Mouse (Mus musculus): ENCODE results near the gene Xpr1. TPM values are rescaled to one million over a fixed set of nuclear protein-coding genes. Genes with fewer than 3 reads are reported as not detected.

Xpr1 gene
- polyA plus RNA-seq, 1 experiment from 2014 or later = 46.7 TPM

GRCm38 (mm10) chr1:155361502-155362126 is 55.6 kb downstream of the Xpr1 start:
- no peaks in the 10 kb centered on the region for H3K36me3 ChIP-seq

GRCm38 (mm10) chr1:155353096-155353495 is 64.1 kb downstream of the Xpr1 start:
- H3K27ac ChIP-seq (replicated peaks) = no peak overlapping the region
- no peak for ATAC-seq (ENCODE audit: low FRiP score)
- H3K36me3 ChIP-seq = no peaks in the 10 kb centered on the region
- no peak overlapping the region for H3K4me2 ChIP-seq
- 64% methylated on average over 4 of the region's 4 CpGs for WGBS
- H3K9me3 ChIP-seq (replicated peaks) = no peaks in the 10 kb centered on the region
- H3K4me1 ChIP-seq = no peaks in the 10 kb centered on the region
- no peaks in the 10 kb centered on the region for H3K27me3 ChIP-seq (replicated peaks)
- no peak overlapping the region for H3K9ac ChIP-seq (replicated peaks)
- no peak overlapping the region for H3K4me3 ChIP-seq (replicated peaks)

More at GRCm38 (mm10) chr1:155361502-155362126, 55.6 kb downstream of the Xpr1 start:
- 93% methylated on average over 4 of the region's 4 CpGs for WGBS
- no peak overlapping the region for H3K4me2 ChIP-seq
- H3K27me3 ChIP-seq (replicated peaks) = no peaks in the 10 kb centered on the region
- H3K9ac ChIP-seq (replicated peaks) = no peak overlapping the region
- peaks cover 3% of the 10 kb centered on the region; the same call in 1 of the 2 replicates for H3K4me1 ChIP-seq
- no peak overlapping the region for H3K4me3 ChIP-seq (replicated peaks)
- no peak for ATAC-seq (ENCODE audit: low FRiP score)
- no peak overlapping the region for H3K27ac ChIP-seq (replicated peaks)
- H3K9me3 ChIP-seq (replicated peaks) = no peaks in the 10 kb centered on the region

GRCm38 (mm10) chr1:155351527-155351926 is 65.7 kb downstream of the Xpr1 start:
- ATAC-seq (ENCODE audit: low FRiP score) = no peak
- no peak overlapping the region for H3K4me2 ChIP-seq
- H3K4me1 ChIP-seq = no peaks in the 10 kb centered on the region
- 86% methylated on average over 4 of the region's 4 CpGs for WGBS
- H3K4me3 ChIP-seq (replicated peaks) = no peak overlapping the region
- no peaks in the 10 kb centered on the region for H3K36me3 ChIP-seq
- H3K9me3 ChIP-seq (replicated peaks) = no peaks in the 10 kb centered on the region
- no peak overlapping the region for H3K9ac ChIP-seq (replicated peaks)
- H3K27ac ChIP-seq (replicated peaks) = no peak overlapping the region
- H3K27me3 ChIP-seq (replicated peaks) = no peaks in the 10 kb centered on the region

GRCm38 (mm10) chr1:155348491-155348890 is 68.7 kb downstream of the Xpr1 start:
- no peak overlapping the region for H3K4me2 ChIP-seq
- H3K36me3 ChIP-seq = no peaks in the 10 kb centered on the region
- H3K27me3 ChIP-seq (replicated peaks) = no peaks in the 10 kb centered on the region
- no peaks in the 10 kb centered on the region for H3K9me3 ChIP-seq (replicated peaks)
- no peak for ATAC-seq (ENCODE audit: low FRiP score)
- no peaks in the 10 kb centered on the region for H3K4me1 ChIP-seq
- H3K27ac ChIP-seq (replicated peaks) = no peak overlapping the region
- no peak overlapping the region for H3K9ac ChIP-seq (replicated peaks)
- WGBS = 88% methylated on average over 3 of the region's 3 CpGs
- no peak overlapping the region for H3K4me3 ChIP-seq (replicated peaks)

GRCm38 (mm10) chr1:155347339-155347738 is 69.9 kb downstream of the Xpr1 start:
- H3K4me1 ChIP-seq = no peaks in the 10 kb centered on the region
- no peak overlapping the region for H3K4me3 ChIP-seq (replicated peaks)
- H3K4me2 ChIP-seq = no peak overlapping the region
- no peak for ATAC-seq (ENCODE audit: low FRiP score)
- no peaks in the 10 kb centered on the region for H3K27me3 ChIP-seq (replicated peaks)
- no peaks in the 10 kb centered on the region for H3K36me3 ChIP-seq
- WGBS = 72% methylated on average over 4 of the region's 4 CpGs
- no peaks in the 10 kb centered on the region for H3K9me3 ChIP-seq (replicated peaks)
- H3K27ac ChIP-seq (replicated peaks) = no peak overlapping the region
- no peak overlapping the region for H3K9ac ChIP-seq (replicated peaks)

- H3K9me3 ChIP-seq (replicated peaks) = no peaks in the 10 kb centered on the region
- no peak for ATAC-seq (ENCODE audit: low FRiP score)
- H3K36me3 ChIP-seq = no peaks in the 10 kb centered on the region
- H3K4me2 ChIP-seq = no peak overlapping the region
- no peak overlapping the region for H3K27ac ChIP-seq (replicated peaks)
- WGBS = 85% methylated on average over 2 of the region's 2 CpGs
- no peaks in the 10 kb centered on the region for H3K27me3 ChIP-seq (replicated peaks)
- H3K4me3 ChIP-seq (replicated peaks) = no peak overlapping the region
- no peak overlapping the region for H3K9ac ChIP-seq (replicated peaks)
- no peaks in the 10 kb centered on the region for H3K4me1 ChIP-seq
Observed at GRCm38 (mm10) chr1:155344019-155344418, 73.2 kb downstream of the Xpr1 start.

- no peaks in the 10 kb centered on the region for H3K36me3 ChIP-seq
- no peaks in the 10 kb centered on the region for H3K9me3 ChIP-seq (replicated peaks)
- WGBS = 39% methylated on average over 2 of the region's 2 CpGs
- H3K27ac ChIP-seq (replicated peaks) = no peak overlapping the region
- no peak overlapping the region for H3K4me3 ChIP-seq (replicated peaks)
- no peaks in the 10 kb centered on the region for H3K27me3 ChIP-seq (replicated peaks)
- H3K9ac ChIP-seq (replicated peaks) = no peak overlapping the region
- no peaks in the 10 kb centered on the region for H3K4me1 ChIP-seq
- ATAC-seq (ENCODE audit: low FRiP score) = no peak
- no peak overlapping the region for H3K4me2 ChIP-seq
Observed at GRCm38 (mm10) chr1:155339622-155340021, 77.6 kb downstream of the Xpr1 start.

- no peaks in the 10 kb centered on the region for H3K27me3 ChIP-seq (replicated peaks)
- H3K4me1 ChIP-seq = no peaks in the 10 kb centered on the region
- ATAC-seq (ENCODE audit: low FRiP score) = no peak
- H3K4me2 ChIP-seq = no peak overlapping the region
- no peak overlapping the region for H3K9ac ChIP-seq (replicated peaks)
- no peak overlapping the region for H3K27ac ChIP-seq (replicated peaks)
- H3K36me3 ChIP-seq = no peaks in the 10 kb centered on the region
- no peak overlapping the region for H3K4me3 ChIP-seq (replicated peaks)
- WGBS = 92% methylated on average over 4 of the region's 4 CpGs
- H3K9me3 ChIP-seq (replicated peaks) = no peaks in the 10 kb centered on the region
Observed at GRCm38 (mm10) chr1:155337315-155337714, 79.9 kb downstream of the Xpr1 start.

GRCm38 (mm10) chr1:155335963-155336362 is 81.3 kb downstream of the Xpr1 start:
- Histone ChIP-seq H3K4me2 (no peak overlapping the region), H3K4me3 (replicated peaks) (no peak overlapping the region), H3K9me3 (replicated peaks) (no peaks in the 10 kb centered on the region), H3K9ac (replicated peaks) (no peak overlapping the region), H3K27ac (replicated peaks) (no peak overlapping the region), H3K36me3 (peaks cover 3% of the 10 kb centered on the region), H3K4me1 (no peaks in the 10 kb centered on the region), H3K27me3 (replicated peaks) (no peaks in the 10 kb centered on the region)
- no peak for ATAC-seq (ENCODE audit: low FRiP score)
- 66% methylated on average over 6 of the region's 6 CpGs for WGBS

- no peak overlapping the region for H3K4me2 ChIP-seq
- no peaks in the 10 kb centered on the region for H3K27me3 ChIP-seq (replicated peaks)
- H3K9me3 ChIP-seq (replicated peaks) = no peaks in the 10 kb centered on the region
- H3K4me3 ChIP-seq (replicated peaks) = no peak overlapping the region
- peaks cover 13% of the 10 kb centered on the region for H3K4me1 ChIP-seq
- no peak overlapping the region for H3K27ac ChIP-seq (replicated peaks)
- H3K9ac ChIP-seq (replicated peaks) = no peak overlapping the region
- 74% methylated on average over 1 of the region's 1 CpGs for WGBS
- H3K36me3 ChIP-seq = no peaks in the 10 kb centered on the region
- ATAC-seq (ENCODE audit: low FRiP score) = no peak
Observed at GRCm38 (mm10) chr1:155322183-155322582, 95.0 kb downstream of the Xpr1 start.

GRCm38 (mm10) chr1:155320091-155320833 is 97.0 kb downstream of the Xpr1 start:
- Histone ChIP-seq H3K9ac (replicated peaks) (no peak overlapping the region), H3K4me1 (peaks cover 13% of the 10 kb centered on the region), H3K4me3 (replicated peaks) (no peak overlapping the region), H3K36me3 (no peaks in the 10 kb centered on the region), H3K4me2 (no peak overlapping the region), H3K27ac (replicated peaks) (peak overlapping the region; percentile 82), H3K9me3 (replicated peaks) (no peaks in the 10 kb centered on the region), H3K27me3 (replicated peaks) (no peaks in the 10 kb centered on the region)
- 23% methylated on average over 7 of the region's 7 CpGs for WGBS
- peak; percentile 79 for ATAC-seq (ENCODE audit: low FRiP score)

- peak overlapping the region; percentile 56; the same call in 1 of the 2 replicates for H3K27ac ChIP-seq (replicated peaks)
- WGBS = 42% methylated on average over 4 of the region's 4 CpGs
- no peaks in the 10 kb centered on the region for H3K27me3 ChIP-seq (replicated peaks)
- H3K4me2 ChIP-seq = no peak overlapping the region
- no peak overlapping the region for H3K4me3 ChIP-seq (replicated peaks)
- no peaks in the 10 kb centered on the region for H3K9me3 ChIP-seq (replicated peaks)
- H3K4me1 ChIP-seq = peaks cover 13% of the 10 kb centered on the region
- H3K36me3 ChIP-seq = no peaks in the 10 kb centered on the region
- H3K9ac ChIP-seq (replicated peaks) = no peak overlapping the region
- ATAC-seq (ENCODE audit: low FRiP score) = peak; percentile 53; the same call in 1 of the 2 replicates
Observed at GRCm38 (mm10) chr1:155319513-155319912, 97.7 kb downstream of the Xpr1 start.

Data from neural tube, embryonic 15.5 days (tissue).